Mouse (Mus musculus): ENCODE results near the gene Sart3.
A peak's percentile ranks its signal among the peaks of the same experiment; 100 is the strongest.

Gene Sart3

GRCm38 (mm10) chr5:113725417-113725816 is 46.9 kb downstream of the Sart3 start:
- no peak for DNase-seq (ENCODE audit: low spot score)

- DNase-seq (ENCODE audit: low spot score) = peak; percentile 75
Observed at GRCm38 (mm10) chr5:113724446-113724845, 47.9 kb downstream of the Sart3 start, which contains the start of gene 1700069L16Rik. TSS of gene 1700069L16Rik (minus strand) at chr5:113724772.

GRCm38 (mm10) chr5:113723567-113724237 is 48.6 kb downstream of the Sart3 start:
- DNase-seq (ENCODE audit: low spot score) = no peak

GRCm38 (mm10) chr5:113722224-113723013 is 49.9 kb downstream of the Sart3 start:
- no peak for DNase-seq (ENCODE audit: low spot score)

GRCm38 (mm10) chr5:113719221-113719661 is 53.1 kb downstream of the Sart3 start:
- DNase-seq (ENCODE audit: low spot score) = no peak

GRCm38 (mm10) chr5:113716581-113717388 is 55.5 kb downstream of the Sart3 start:
- no peak for DNase-seq (ENCODE audit: low spot score)

- DNase-seq (ENCODE audit: low spot score) = no peak
Observed at GRCm38 (mm10) chr5:113712861-113713260, 59.4 kb downstream of the Sart3 start.

GRCm38 (mm10) chr5:113703803-113704585 is 68.3 kb downstream of the Sart3 start:
- DNase-seq (ENCODE audit: low spot score) = no peak

- no peak for DNase-seq (ENCODE audit: low spot score)
Observed at GRCm38 (mm10) chr5:113700388-113701023, 71.8 kb downstream of the Sart3 start.

GRCm38 (mm10) chr5:113694415-113694814 is 77.9 kb downstream of the Sart3 start:
- DNase-seq (ENCODE audit: low spot score) = no peak

GRCm38 (mm10) chr5:113694000-113694399 is 78.3 kb downstream of the Sart3 start:
- no peak for DNase-seq (ENCODE audit: low spot score)

- DNase-seq (ENCODE audit: low spot score) = no peak
Observed at GRCm38 (mm10) chr5:113693196-113693755, 79.0 kb downstream of the Sart3 start.

All from lung, postnatal 25 days (tissue).